Mouse (Mus musculus) heart, postnatal 10 days (tissue): ENCODE data around the gene Pycr2. TPM values are rescaled to one million over a fixed set of nuclear protein-coding genes. Genes with fewer than 3 reads are reported as not detected.
A peak's percentile ranks its signal among the peaks of the same experiment; 100 is the strongest.
"Not testable (repeated sequence)": the region's sequence is repeated elsewhere in the genome, so short reads cannot be mapped to it uniquely, and the experiment has no call there.

Experiments used
- DNase-seq, 2 experiments: peaks; one replicate each; pipeline ENCODE4 v3.0.0; 2021
- intact Hi-C: fragments of 180-260 bp; cut with DNase I; formaldehyde crosslinking; loops from one replicate; pipeline ENCODE4 v1.15.1; 2025
- total RNA-seq, 2 experiments: library from RNA; stranded (reverse); gene quantifications; 2 replicates each; pipeline ENCODE4 v1.2.3; 2021

Gene Pycr2
- total RNA-seq, 2 experiments from 2014 or later = 16.7 to 17.4 TPM

DNA sequence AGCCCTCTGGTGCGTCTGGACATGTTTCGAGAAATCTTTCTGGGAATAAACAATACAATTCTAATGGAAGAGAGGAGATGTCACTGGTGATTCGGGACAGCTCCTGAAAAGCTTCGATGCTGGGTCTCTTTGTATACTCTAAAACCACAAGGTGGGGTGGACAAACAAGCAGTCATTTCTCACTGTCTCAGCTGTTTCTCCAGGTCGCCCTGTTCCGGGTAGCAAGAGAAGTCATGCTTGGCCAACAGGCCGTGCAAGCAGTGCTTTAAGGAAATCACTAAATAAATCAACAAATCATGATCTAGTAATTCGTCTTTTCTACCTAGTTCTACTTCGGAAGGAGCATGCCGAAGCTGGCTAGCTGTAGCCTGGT is 441 bp upstream of the Pycr2 start:
- DNase-seq = no peak
- intact Hi-C loops = loop anchor here (2.0 to 5.0 kb wide), 2 partner anchors 39 to 134 kb away; partner anchors contain the start of gene Tmem63a

DNA sequence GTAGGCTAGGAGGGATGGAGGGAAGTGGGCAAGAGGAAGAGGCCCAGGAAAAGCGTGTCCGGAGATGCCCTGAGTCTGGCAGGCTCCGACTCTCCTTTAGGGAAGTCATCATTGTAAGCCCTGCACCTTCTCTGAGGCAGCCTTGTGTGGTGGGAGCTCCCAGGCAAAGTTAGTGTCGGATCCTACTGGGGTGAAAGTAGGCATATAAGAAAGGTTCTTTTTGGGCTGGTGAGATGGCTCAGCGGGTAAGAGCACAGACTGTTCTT is 655 bp downstream of the Pycr2 start:
- no peak for DNase-seq
- intact Hi-C loops = loop anchor here (2.0 to 5.0 kb wide), 2 partner anchors 38 to 133 kb away; partner anchors contain the start of gene Tmem63a

DNA sequence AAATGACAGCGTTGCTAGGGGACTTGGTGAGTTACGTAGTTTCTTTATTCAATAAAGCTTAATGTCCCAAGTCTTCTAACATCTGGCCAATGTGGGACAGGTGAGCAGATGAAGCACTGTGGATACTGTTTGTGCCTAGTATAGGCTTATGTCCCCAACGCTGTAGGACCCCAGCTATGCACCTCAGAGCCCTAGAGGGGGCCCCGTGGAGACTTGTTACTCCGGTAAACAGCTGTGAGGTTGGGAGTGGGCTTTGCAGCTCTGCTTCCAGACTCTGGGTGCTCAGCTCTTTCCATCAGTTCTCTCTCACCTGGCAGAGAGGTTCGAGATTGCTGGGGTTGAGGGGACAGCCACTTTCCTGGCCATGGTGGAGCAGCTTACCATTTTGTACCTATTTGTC is 1.2 kb downstream of the Pycr2 start:
- intact Hi-C loops = loop anchor here (2.0 kb wide), 1 partner anchor 37 kb away; the partner anchor contains the start of gene Tmem63a
- DNase-seq = no peak

DNA sequence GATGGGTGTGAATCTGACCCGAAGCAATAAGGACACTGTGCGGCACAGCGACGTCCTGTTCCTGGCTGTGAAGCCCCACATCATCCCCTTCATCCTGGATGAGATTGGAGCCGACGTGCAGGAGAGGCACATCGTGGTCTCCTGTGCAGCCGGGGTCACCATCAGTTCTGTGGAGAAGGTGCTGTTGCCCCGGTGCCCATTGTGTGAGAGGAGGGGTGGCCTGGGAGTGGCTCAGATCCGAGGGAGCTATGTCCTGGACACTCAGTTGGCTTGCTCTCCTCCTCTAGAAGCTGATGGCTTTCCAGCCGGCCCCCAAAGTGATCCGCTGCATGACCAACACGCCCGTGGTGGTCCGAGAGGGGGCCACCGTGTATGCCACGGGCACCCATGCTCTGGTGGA is 1.8 kb downstream of the Pycr2 start:
- intact Hi-C loops = loop anchor here (2.0 kb wide), 1 partner anchor 37 kb away; the partner anchor contains the start of gene Tmem63a
- DNase-seq = no peak

DNA sequence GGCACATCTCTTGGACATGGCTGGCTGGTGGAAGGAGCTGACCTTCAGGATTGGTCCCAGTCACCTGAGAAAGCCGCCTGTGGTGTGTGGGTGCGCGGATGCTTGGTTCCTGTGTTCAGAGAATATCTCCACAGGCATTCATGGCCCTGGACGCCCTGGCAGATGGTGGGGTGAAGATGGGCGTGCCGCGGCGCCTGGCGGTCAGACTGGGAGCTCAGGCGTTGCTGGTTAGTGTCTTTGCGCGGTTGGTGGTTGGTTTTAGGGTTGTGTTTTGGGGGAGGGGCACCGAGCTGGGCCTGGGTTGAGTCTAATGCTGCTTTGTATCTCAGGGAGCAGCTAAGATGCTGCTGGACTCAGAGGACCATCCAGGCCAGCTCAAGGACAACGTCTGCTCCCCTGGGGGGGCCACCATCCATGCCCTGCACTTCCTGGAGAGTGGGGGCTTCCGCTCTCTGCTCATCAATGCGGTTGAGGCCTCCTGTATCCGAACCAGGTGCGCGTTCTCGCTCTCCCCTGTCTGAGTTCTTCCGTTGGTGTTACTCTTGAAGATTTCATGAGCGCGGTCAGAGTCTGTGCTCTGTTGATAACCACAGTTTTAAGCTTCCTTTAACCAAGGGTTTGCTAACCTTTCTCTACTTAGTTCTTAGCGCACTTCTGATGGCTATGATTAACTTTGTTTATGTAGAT is 2.5 kb downstream of the Pycr2 start:
- intact Hi-C loops = no loop called here

DNA sequence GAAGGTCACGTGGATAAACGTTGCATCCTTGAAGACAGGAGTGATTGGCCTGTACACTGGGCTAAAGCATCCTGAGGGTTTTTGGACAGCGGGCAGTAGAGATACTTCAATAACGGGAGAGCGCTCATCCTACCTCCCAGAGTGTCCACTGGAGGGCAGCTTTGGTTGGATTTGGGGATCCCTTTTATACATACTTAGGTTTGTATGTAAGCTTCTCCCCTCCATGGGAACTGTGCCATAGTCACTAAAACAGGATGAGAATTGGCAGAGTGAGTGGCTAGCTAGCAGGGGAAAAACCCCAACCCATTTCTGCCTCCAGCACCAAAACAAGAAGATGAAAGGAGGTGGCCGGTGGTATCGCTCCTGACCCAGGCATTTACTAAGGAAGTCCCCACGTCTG is 7.0 kb downstream of the Pycr2 start:
- intact Hi-C loops = no loop called here
- DNase-seq = peak; percentile 37 to 44

More for the DNA sequence above, 2.5 kb downstream of the Pycr2 start:
- DNase-seq = no peak

DNA sequence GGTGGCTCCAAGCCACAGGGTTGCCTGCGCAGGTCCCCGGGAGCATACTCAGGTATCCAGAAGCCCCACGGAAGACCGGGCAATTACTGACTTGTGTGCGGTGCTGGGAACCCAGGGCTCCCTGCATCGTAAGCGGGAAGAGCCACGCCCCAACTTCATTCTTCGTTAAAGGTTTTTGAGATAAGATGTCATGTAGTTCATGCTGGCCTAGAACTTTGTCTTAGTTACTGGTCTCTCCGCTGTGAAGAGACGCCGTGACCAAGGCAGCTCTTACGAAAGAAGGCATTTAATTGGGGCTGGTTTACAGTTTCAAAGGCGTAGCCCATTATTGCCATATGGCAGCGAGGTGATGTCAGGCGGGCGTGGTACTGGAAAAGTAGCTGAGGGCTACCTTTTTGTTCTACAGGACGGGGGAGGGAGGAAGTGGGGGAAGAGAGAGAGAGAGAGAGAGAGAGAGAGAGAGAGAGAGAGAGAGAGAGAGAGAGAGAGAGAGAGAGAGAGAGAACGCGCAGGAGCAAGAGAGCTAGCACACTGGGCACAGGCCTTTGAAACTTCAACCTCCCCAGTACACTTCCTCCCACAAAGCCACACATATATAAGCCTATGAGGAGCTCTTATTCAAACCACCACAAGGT is 7.7 kb downstream of the Pycr2 start:
- no peak for DNase-seq
- intact Hi-C loops = no loop called here

DNA sequence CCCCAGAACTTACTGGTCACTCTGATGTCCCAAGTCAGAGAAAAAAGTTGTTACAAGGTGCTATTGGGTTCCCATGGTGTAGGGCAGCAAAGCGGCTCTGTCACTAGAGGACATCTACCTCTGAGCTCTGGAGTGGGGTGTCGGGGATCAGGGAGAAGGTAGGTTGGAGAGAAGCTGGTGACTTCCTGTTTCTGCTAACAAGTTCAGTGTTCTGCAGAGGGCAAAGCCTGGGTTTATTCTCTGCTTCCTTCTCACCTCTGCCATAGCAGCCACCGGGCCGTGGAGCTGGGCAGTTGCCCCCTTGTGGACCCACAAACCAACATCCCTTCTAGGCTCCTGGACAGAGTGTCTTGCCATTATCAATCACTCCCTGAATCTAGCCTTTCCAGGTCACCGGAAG is 8.7 kb downstream of the Pycr2 start:
- DNase-seq = no peak
- intact Hi-C loops = no loop called here

DNA sequence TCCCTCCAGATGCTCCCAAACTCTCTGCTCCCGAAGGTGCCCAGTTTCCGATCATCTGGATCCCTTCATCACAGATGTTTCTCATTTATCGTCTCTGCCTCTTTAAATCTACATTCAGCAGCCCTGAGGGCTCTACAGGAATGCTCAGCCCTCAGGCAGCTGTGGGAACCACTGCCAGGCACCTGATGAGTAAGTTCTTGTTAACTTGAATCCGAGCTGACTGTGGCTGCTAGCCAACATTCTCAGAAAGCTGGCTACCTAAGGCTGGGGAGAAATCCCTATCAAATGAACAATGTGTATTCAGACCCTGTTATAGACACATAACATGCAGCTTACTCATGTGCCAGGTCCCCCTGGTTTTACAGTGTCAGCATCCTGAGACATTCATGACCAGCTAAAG is 9.7 kb downstream of the Pycr2 start:
- DNase-seq = no peak
- intact Hi-C loops = no loop called here

DNA sequence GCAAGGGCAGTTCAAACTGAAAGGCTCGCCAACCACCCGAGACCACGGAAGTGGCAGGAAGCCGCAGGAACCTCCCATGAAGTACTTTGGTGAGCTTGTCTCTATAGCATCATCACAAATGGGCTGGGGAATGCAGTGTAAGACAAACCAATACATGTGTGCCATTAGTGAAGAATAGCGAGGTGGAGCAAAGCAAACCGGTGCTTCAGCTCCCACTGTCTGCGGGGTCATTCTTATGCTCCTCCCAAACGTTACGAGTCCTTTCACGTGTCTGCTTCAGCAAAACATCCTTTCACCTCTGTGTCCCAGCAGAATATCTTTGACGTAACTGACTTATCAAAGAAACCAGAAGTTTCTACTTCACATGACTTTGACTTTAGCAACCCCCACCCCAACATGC is 12.3 kb downstream of the Pycr2 start:
- intact Hi-C loops = no loop called here
- DNase-seq = no peak

DNA sequence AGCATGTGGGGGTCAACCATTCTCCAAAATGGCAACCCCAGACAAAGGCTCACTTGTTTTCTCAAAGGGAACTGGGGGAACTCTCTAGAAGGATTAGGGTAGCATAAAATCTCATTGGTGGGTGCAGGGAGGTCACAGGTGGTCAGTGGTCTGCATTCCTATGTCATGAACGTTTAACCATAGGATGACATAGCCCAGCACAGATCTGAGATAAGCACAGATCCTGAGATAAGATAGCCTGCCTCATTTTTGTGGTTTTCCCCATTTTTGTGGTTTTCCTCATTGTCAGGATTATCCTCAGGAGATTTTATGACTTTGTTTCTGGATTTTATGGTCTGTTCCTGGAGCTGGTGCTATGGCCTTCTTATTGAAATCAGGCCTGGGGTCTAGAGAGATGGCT is 13.0 kb downstream of the Pycr2 start:
- intact Hi-C loops = no loop called here
- no peak for DNase-seq

DNA sequence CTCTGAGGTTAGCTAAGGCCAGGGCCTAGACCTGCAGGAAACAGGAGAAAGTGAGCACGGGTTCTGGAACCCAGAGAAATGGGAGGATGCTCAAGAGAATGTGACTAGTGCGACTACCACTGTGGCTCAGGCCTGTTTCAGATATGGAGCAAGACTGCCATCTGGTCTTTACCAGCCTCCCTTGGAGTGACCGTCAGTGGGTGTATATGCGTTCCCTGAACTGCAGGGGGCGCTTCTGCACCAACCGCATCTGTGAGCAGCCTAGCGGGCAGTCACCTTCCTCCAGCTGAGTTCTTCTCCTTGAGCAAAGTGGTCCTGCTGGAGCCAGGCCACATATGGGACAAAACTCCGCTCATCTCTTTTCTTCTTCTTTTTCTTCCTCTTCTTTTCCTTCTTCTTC is 15.6 kb downstream of the Pycr2 start:
- intact Hi-C loops = no loop called here

DNA sequence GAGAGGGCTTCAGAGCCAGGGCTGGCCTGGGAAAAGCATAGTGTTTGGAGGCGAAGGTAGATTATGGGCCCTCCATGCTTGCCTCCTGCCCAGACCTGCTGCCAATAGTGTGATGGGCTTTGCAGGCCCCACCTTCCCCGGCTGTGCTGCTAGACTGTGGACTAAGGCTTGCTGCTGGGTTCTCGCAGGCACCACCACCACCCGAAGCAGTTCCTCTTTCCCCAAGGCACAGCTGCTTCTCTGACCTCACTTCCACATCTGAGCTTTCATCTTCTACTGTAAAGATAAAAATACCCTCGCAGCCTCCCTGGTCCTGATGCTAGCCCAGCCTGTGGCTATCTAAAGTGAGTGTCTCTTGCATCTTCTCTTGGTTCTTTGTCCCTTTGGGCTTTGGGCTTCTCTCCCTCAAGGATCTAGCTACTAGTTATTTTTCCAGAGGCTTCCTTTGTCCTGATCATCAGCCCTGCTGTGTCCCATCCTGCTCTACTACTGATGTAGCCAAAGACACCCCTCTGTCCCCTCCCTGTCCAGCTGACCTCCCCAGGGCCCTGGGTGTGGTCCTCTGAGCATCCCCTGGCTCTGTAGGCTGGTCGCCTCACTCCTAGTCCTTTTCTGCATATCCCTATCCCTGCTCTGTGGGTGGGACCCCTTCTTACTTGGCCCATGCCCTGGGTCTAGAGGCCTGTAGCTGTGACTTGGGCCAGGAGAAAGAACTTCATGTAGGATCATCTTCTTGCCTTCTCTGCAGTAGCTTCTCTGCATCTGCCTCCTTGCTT is 18.4 kb downstream of the Pycr2 start:
- intact Hi-C loops = no loop called here
- no peak for DNase-seq

More for the DNA sequence above, 15.6 kb downstream of the Pycr2 start:
- DNase-seq = peak in 1 of 2 experiments; percentile 38

DNA sequence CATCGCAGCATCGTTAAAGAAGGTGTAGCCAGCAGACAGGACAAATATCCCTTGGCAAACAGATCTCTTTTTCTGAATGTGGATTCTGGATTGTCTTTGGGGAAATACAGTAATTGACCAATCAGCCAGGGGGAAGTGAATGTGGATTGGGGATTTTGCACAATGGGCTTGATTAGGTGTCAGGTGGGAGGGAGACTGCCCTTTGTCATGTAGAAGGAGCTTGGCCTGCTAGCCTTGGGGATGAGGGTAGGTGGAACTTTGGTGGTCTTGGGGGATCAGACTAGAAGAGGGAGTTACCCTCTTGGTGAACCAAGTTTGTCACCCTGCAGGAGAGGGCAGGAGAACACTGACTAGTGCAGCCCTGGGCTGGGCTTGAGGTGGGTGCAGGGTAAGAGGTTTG is 20.6 kb downstream of the Pycr2 start:
- DNase-seq = no peak
- intact Hi-C loops = no loop called here

DNA sequence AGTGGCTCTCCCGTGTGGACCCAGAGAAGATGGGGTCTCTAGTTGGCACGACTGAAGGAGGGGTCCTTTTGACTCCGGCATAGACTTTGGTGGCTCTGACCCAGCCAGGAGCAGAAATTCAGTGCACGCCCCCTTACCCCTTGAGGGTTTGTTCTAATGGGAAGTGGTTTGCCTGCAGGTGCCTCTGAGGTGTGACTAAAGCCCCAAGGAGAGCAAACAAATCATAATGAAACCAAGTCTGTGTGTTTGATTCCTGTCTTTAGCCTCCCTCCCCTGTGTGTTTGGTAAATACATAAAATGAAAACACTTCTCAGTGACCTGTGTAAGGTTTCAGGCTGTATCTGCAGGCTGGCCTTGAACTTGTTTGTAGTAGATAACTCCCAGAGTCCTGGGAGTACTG is 22.2 kb downstream of the Pycr2 start:
- no peak for DNase-seq
- intact Hi-C loops = no loop called here

DNA sequence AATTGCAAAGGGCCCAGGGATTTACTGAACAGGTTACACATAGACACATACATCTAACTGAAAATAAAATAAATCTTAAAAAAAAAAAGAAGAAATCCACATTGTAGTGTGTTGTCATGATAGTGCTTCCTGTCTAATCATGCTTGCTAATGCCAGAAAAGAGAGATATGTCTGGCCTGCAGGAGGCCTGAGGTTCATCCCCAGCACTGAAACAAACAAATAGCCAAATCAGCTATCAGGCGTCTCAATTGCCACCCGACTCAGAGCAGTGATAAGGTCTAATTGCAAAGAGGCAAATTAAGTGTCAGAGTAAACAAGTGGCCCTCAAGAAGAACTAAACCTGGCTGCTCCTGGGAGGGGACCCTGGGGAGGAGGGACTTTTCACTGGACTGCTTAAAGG is 25.5 kb downstream of the Pycr2 start:
- intact Hi-C loops = no loop called here
- no peak for DNase-seq

DNA sequence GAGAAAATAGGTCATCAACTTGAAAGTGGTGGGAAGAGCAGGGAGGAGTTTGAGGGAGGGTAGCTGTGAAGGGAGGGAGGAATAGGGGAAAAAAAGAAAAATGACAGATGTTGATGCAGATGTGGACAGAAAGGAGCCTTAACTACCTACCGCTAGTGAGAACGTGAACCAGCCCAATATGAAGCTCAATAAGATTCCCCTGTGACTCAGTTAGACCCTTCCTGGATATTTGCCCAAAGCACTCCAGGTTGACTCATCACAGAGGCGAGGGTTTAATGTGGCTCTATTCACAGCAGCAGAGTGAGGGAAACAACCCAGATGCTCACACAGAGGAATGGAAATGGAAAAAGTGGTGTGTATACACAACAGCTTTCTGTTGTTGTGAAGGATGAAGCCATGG is 27.0 kb downstream of the Pycr2 start:
- intact Hi-C loops = no loop called here

DNA sequence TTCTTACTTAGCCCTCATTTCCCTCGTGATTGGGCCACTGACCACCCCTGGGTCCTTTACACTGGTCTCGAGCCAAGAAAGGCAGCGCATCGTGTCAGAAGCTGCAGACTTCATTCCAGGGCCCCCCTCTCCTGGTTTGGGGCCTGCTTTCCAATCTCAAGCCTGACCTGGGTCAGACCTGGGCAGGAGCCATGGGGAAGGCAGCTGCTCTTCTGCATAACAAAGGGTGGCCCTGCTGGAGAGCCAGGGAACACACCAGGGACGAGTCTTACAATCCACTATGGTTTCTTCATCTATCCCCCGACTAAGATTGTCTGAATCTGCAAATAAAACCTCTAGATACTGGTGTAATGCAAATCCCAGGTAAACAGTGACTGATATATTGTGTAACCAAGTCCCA is 29.6 kb downstream of the Pycr2 start:
- no peak for DNase-seq
- intact Hi-C loops = no loop called here

More for the DNA sequence above, 27.0 kb downstream of the Pycr2 start:
- DNase-seq = no peak

DNA sequence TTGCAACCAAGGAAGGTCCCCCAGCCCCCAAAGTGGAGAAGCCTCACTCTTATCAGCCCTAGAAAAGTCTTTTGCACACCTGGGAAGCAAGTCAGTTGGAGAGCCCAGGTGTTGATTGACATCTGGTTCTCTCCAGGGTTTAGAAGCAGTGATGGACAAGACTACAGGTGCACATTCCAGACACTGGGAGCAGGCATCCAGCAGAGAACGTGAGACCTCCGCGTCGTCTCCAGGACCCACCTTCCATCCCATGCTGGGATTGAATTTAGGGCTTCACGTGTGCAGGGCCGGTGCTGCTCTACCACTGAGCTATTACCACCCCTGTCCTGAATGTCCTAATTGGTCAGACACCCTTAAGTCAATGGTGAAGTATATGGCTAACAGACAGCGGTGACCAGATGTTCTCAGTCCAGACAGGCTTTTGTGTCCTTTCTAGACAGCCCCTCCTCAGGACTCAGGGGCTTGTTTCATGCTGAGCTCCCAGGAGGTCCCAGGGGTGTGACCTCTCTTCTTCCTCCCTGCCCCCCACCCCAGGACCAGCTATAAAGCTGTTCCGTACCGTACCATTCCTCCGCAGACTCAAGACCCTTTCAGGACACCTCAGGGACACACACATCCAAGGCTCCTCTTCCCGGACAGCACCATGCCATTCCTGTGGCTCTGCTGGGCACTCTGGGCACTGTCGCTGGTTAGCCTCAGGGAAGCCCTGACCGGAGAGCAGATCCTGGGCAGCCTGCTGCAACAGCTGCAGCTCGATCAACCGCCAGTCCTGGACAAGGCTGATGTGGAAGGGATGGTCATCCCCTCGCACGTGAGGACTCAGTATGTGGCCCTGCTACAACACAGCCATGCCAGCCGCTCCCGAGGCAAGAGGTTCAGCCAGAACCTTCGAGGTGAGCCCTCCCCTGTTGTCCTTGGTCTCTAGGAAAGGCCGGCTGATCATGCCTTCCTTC is 30.6 kb downstream of the Pycr2 start, which contains the start of gene Lefty1:
TSS of gene Lefty1 (plus strand) at position 556 of the 953 bp plus-strand sequence.
- DNase-seq = no peak
- intact Hi-C loops = no loop called here

DNA sequence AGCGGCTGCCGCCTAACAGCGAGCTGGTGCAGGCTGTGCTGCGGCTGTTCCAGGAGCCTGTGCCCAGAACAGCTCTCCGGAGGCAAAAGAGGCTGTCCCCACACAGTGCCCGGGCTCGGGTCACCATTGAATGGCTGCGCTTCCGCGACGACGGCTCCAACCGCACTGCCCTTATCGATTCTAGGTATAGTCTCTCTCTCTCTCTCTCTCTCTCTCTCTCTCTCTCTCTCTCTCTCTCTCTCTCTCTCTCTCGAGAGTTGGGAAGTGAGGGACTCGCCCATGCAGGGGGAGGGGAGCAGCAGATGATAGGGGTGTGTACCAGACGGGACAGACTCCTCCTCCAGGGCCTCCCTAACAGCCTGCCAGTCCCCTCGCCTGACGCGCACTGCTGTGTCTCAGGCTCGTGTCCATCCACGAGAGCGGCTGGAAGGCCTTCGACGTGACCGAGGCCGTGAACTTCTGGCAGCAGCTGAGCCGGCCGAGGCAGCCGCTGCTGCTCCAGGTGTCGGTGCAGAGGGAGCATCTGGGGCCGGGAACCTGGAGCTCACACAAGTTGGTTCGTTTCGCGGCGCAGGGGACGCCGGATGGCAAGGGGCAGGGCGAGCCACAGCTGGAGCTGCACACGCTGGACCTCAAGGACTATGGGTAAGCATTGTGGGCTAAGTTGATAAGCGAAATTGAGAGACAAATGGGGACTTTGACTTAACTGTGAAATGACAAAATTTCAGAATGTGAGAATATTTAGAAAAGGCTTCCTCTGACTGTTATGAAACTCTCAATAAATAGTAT is 32.7 kb downstream of the Pycr2 start:
- intact Hi-C loops = not testable (repeated sequence)
- peak; percentile 57 to 59 for DNase-seq
